Mouse (Mus musculus) lung, postnatal 0 days (tissue): ENCODE results near the gene Radil. TPM values are rescaled to one million over a fixed set of nuclear protein-coding genes. Genes with fewer than 3 reads are reported as not detected.

Experiments used
- ATAC-seq: fragments of 200-750 bp; cut with Nextera tagmentation; 2 replicates; pipeline ENCODE4 v1.8.0; 2017; ENCODE audit warnings: moderate library complexity
- DNase-seq: peaks from one replicate; pipeline ENCODE4 v3.0.0-alpha.2; 2016; ENCODE audit warnings: low spot score
- H3K27ac ChIP-seq: fragments of 300-500 bp; sonication (generic); 2 replicates; pipeline ENCODE4 v1.5.1; 2014; ENCODE audit warnings: antibody characterized with exemption, mild to moderate bottlenecking, low read length, mixed read lengths
- H3K27me3 ChIP-seq: fragments of 300-500 bp; sonication (generic); replicated peaks from 2 replicates; pipeline ENCODE4 v1.6.1; 2014; ENCODE audit warnings: low read length, mixed read lengths; ENCODE audit not compliant: insufficient read depth
- H3K36me3 ChIP-seq: fragments of 300-500 bp; sonication (generic); 2 replicates; pipeline ENCODE4 v1.6.1; 2014; ENCODE audit warnings: low read length, mixed read lengths; ENCODE audit not compliant: insufficient read depth
- H3K4me1 ChIP-seq: fragments of 300-500 bp; sonication (generic); 2 replicates; pipeline ENCODE4 v1.6.1; 2014; ENCODE audit warnings: antibody characterized with exemption, low read depth, low read length, mixed read lengths; ENCODE audit not compliant: insufficient read depth
- H3K4me2 ChIP-seq: fragments of 300-500 bp; sonication (generic); replicated peaks from 2 replicates; pipeline ENCODE4 v1.6.1; 2014; ENCODE audit warnings: low read depth, mild to moderate bottlenecking, low read length, moderate library complexity, mixed read lengths
- H3K4me3 ChIP-seq: fragments of 300-500 bp; sonication (generic); 2 replicates; pipeline ENCODE4 v1.5.1; 2014; ENCODE audit warnings: low read depth, low read length
- H3K9ac ChIP-seq: fragments of 300-500 bp; sonication (generic); replicated peaks from 2 replicates; pipeline ENCODE4 v1.6.1; 2014; ENCODE audit warnings: low read depth, mild to moderate bottlenecking
- H3K9me3 ChIP-seq: fragments of 300-500 bp; sonication (generic); 2 replicates; pipeline ENCODE4 v1.6.1; 2016; ENCODE audit warnings: low read length, mixed read lengths
- CTCF ChIP-seq: IDR thresholded peaks from 2 replicates; pipeline ENCODE4 v1.5.1; 2016; ENCODE audit warnings: antibody characterized with exemption, mild to moderate bottlenecking
- EP300 ChIP-seq: IDR thresholded peaks from 2 replicates; pipeline ENCODE4 v1.6.1; 2016; ENCODE audit warnings: antibody characterized with exemption, mild to moderate bottlenecking, control low read depth
- WGBS: fragments of 180-500 bp; shearing (Covaris S2); extraction: QIAGEN DNeasy Blood & Tissue Kit; methylation state at CpG from one replicate; pipeline ENCODE4 v1.1.7; 2014; 5-methylcytosine and 5-hydroxymethylcytosine counted together
- polyA plus RNA-seq: library from polyadenylated mRNA; unstranded; fragments of >200 nt; fragmentation: Nextera tagmentation; extraction: Ambion mirVana; gene quantifications from 2 replicates; pipeline ENCODE4 v1.2.1, GENCODE M21; 2015

The Radil gene
- polyA plus RNA-seq, 1 experiment from 2014 or later: 13.5 TPM

- Histone ChIP-seq H3K4me2 (no peak overlapping the region), H3K36me3 (peaks cover 27% of the 10 kb centered on the region), H3K9me3 (no peaks in the 10 kb centered on the region), H3K9ac (no peak overlapping the region), H3K27ac (no peak overlapping the region), H3K4me1 (no peaks in the 10 kb centered on the region), H3K27me3 (no peaks in the 10 kb centered on the region), H3K4me3 (no peak overlapping the region)
- WGBS: 83% methylated on average over 17 of the region's 17 CpGs
- peak; percentile 42 for DNase-seq
- ATAC-seq: no peak
- no peak for TF ChIP-seq CTCF
- no peak for TF ChIP-seq EP300
Observed at GRCm38 (mm10) chr5:142458791-142459557, 91.9 kb downstream of the Radil start.

DNA sequence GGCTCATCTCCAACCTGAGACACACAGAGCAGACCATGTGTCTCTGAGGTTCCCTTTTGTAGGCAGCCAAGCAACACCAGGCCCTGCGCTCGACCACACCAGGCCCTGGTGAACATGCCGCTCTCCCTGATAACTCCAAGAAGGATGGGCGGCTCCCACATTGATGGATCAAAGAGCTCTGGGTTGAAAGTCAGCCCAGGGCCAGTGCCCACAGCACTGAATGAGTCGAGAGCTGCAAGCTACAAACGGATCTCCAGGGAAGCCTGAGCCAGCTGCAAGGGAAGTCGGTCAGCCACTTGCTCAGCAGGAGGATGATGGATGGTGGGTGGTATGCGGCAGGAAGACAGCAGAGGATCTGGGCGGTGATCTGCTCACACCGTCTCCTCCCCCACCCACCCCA is 93.6 kb downstream of the Radil start:
- TF ChIP-seq CTCF (no peak), EP300 (no peak)
- WGBS: 28% methylated on average over 10 of the region's 10 CpGs
- Histone ChIP-seq H3K27me3 (no peaks in the 10 kb centered on the region), H3K27ac (no peak overlapping the region), H3K4me2 (no peak overlapping the region), H3K4me1 (no peaks in the 10 kb centered on the region), H3K4me3 (no peak overlapping the region), H3K9ac (no peak overlapping the region), H3K36me3 (peaks cover 37% of the 10 kb centered on the region), H3K9me3 (no peaks in the 10 kb centered on the region)
- DNase-seq (peak; percentile 66), ATAC-seq (peak; percentile 75)

- Histone ChIP-seq H3K36me3 (peaks cover 37% of the 10 kb centered on the region), H3K4me3 (no peak overlapping the region), H3K4me2 (no peak overlapping the region), H3K9ac (no peak overlapping the region), H3K27me3 (no peaks in the 10 kb centered on the region), H3K4me1 (no peaks in the 10 kb centered on the region), H3K9me3 (no peaks in the 10 kb centered on the region), H3K27ac (no peak overlapping the region)
- 50% methylated on average over 14 of the region's 15 CpGs for WGBS
- TF ChIP-seq CTCF (no peak), EP300 (no peak)
- ATAC-seq (no peak), DNase-seq (no peak)
Observed at GRCm38 (mm10) chr5:142456318-142456717, 94.6 kb downstream of the Radil start.

DNA sequence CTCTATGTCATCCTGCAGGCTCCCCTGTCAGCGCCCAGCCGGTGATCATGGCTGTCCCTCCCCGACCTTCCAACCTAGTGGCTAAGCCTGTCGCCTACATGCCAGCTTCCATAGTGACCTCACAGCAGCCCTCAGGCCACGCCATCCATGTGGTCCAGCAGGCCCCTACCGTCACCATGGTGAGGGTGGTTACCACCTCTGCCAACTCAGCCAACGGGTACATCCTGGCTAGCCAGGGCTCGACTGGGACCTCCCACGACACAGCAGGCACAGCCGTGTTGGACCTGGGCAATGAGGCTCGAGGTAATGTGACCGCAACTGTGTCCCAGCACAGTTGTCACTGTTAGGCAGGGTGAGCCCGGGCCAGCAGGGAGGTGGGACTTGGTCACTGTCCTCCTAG is 97.2 kb downstream of the Radil start:
- ATAC-seq (no peak), DNase-seq (no peak)
- peaks cover 35% of the 10 kb centered on the region for H3K36me3 ChIP-seq
- no peaks in the 10 kb centered on the region for H3K4me1 ChIP-seq
- H3K9ac ChIP-seq: no peak overlapping the region
- no peak overlapping the region for H3K27ac ChIP-seq
- 95% methylated on average over 13 of the region's 13 CpGs for WGBS
- H3K4me2 ChIP-seq: no peak overlapping the region
- H3K27me3 ChIP-seq: no peaks in the 10 kb centered on the region
- H3K9me3 ChIP-seq: no peaks in the 10 kb centered on the region
- TF ChIP-seq CTCF (no peak), EP300 (no peak)
- no peak overlapping the region for H3K4me3 ChIP-seq

GRCm38 (mm10) chr5:142451759-142452158 is 99.1 kb downstream of the Radil start:
- DNase-seq: peak; percentile 42
- H3K4me2 ChIP-seq: no peak overlapping the region
- H3K36me3 ChIP-seq: peaks cover 29% of the 10 kb centered on the region
- H3K4me1 ChIP-seq: 0 out of 2 replicates have a peak, but pooled peaks cover 3% of the 10 kb centered on the region
- no peak for TF ChIP-seq CTCF
- TF ChIP-seq EP300: no peak
- H3K27me3 ChIP-seq: no peaks in the 10 kb centered on the region
- ATAC-seq: no peak
- no peak overlapping the region for H3K27ac ChIP-seq
- H3K9ac ChIP-seq: no peak overlapping the region
- no peaks in the 10 kb centered on the region for H3K9me3 ChIP-seq
- no peak overlapping the region for H3K4me3 ChIP-seq
- WGBS: 13% methylated on average over 1 of the region's 1 CpGs

DNA sequence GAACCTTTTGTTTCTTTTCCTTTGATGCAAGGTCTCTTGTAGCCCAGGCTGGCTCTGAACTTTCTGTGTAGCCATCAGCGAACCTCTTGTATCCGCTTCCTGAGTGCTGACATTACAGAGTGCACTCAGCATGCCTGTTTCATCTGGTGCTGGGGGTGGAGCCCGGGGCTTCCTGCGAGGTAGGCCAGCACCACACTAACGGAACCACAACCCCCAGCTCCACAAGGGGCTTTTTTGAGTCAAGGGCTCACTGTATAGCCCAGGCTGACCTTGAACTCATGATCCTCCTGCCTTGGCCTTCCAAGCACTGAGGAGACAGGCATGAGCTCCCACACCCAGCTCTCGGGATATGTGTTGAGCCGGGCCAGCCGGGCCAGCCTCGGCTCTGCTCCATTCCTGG is 100.1 kb downstream of the Radil start:
- Histone ChIP-seq H3K27ac (no peak overlapping the region), H3K4me3 (no peak overlapping the region), H3K27me3 (no peaks in the 10 kb centered on the region), H3K9ac (no peak overlapping the region), H3K4me1 (0 out of 2 replicates have a peak, but pooled peaks cover 3% of the 10 kb centered on the region), H3K36me3 (peaks cover 22% of the 10 kb centered on the region), H3K4me2 (no peak overlapping the region), H3K9me3 (no peaks in the 10 kb centered on the region)
- no peak for TF ChIP-seq EP300
- no peak for TF ChIP-seq CTCF
- no peak for DNase-seq
- ATAC-seq: no peak
- WGBS: 92% methylated on average over 9 of the region's 9 CpGs
